Mouse (Mus musculus) left cerebral cortex, adult 2 months (tissue): ENCODE data around the gene Lrrfip2. TPM values are rescaled to one million over a fixed set of nuclear protein-coding genes. Genes with fewer than 3 reads are reported as not detected.
A peak's percentile ranks its signal among the peaks of the same experiment; 100 is the strongest.

Source experiments
- DNase-seq, 2 experiments: peaks; one replicate each; pipeline ENCODE4 v3.0.0; 2021 to 2022; ENCODE audit warnings: low spot score in 2 of 2, mixed read lengths in 1 of 2; ENCODE audit errors: extremely low spot score in 1 of 2
- H3K27ac ChIP-seq: fragments of 200-600 bp; 2 replicates; pipeline ENCODE4 v1.8.1; 2022
- H3K4me3 ChIP-seq: fragments of 200-600 bp; 2 replicates; pipeline ENCODE4 v1.8.1; 2022
- CTCF ChIP-seq: fragments of 200-600 bp; IDR thresholded peaks from 2 replicates; pipeline ENCODE4 v1.8.1; 2022; ENCODE audit warnings: antibody characterized with exemption, mild to moderate bottlenecking, moderate library complexity
- intact Hi-C: fragments of 180-260 bp; cut with DNase I; formaldehyde crosslinking; loops from one replicate; pipeline ENCODE4 v1.15.1; 2025
- total RNA-seq, 2 experiments: library from RNA; stranded (reverse); gene quantifications; 2 replicates each; pipeline ENCODE4 v1.2.3; 2021

Gene Lrrfip2
- total RNA-seq, 2 experiments from 2014 or later, result 41.2 to 42.3 TPM

- DNase-seq, result no peak
- TF ChIP-seq CTCF, result no peak
- H3K27ac ChIP-seq, result no peak overlapping the region
- peak overlapping the region; percentile 89 for H3K4me3 ChIP-seq
- intact Hi-C loops, result no loop called here
Measured at GRCm38 (mm10) chr9:111272996-111273785, 155.8 kb downstream of the Lrrfip2 start.

- TF ChIP-seq CTCF, result no peak
- Histone ChIP-seq H3K27ac (no peak overlapping the region), H3K4me3 (peak overlapping the region; percentile 89)
- no peak for DNase-seq
- intact Hi-C loops, result no loop called here
Measured at GRCm38 (mm10) chr9:111273958-111274357, 156.6 kb downstream of the Lrrfip2 start.

- Histone ChIP-seq H3K27ac (no peak overlapping the region), H3K4me3 (peak overlapping the region; percentile 89)
- intact Hi-C loops, result no loop called here
- TF ChIP-seq CTCF, result no peak
- no peak for DNase-seq
Measured at GRCm38 (mm10) chr9:111275156-111275555, 157.8 kb downstream of the Lrrfip2 start.

Other genes starting within 250 kb of the Lrrfip2 start
- 10 to 100 TPM in 1 of 2 experiments, 1 to 10 TPM in 1; 8.4 to 10.8 TPM for gene Als2cl, start 237.7 kb upstream of the Lrrfip2 start, total RNA-seq
- 1 to 10 TPM; 3.0 to 3.4 TPM for gene Tmie, start 237.5 kb upstream of the Lrrfip2 start, total RNA-seq
- not detected for gene Fam240a, start 200.7 kb upstream of the Lrrfip2 start, total RNA-seq
- gene Tdgf1, start 171.4 kb upstream of the Lrrfip2 start, total RNA-seq, result under 1 TPM; 0.16 to 0.32 TPM
- gene Lrrc2, start 166.0 kb upstream of the Lrrfip2 start, total RNA-seq, result 1 to 10 TPM in 1 of 2 experiments, under 1 TPM in 1; 0.84 to 2.1 TPM
- under 1 TPM; 0.19 to 0.48 TPM for gene Rtp3, start 127.0 kb upstream of the Lrrfip2 start, total RNA-seq
- 1 to 10 TPM in 1 of 2 experiments, not detected in 1; 1.1 TPM for gene Ltf, start 98.3 kb upstream of the Lrrfip2 start, total RNA-seq
- 1 to 10 TPM in 1 of 2 experiments, under 1 TPM in 1; 0.49 to 1.3 TPM for gene Ccrl2, start 60.1 kb upstream of the Lrrfip2 start, total RNA-seq
- gene Mlh1, start 154.2 kb downstream of the Lrrfip2 start, total RNA-seq, result 10 to 100 TPM; 12.3 to 18.1 TPM
- gene Epm2aip1, start 154.3 kb downstream of the Lrrfip2 start, total RNA-seq, result 10 to 100 TPM; 79.7 to 81.8 TPM
- 100 to 1,000 TPM; 308 to 309 TPM for gene Trank1, start 194.1 kb downstream of the Lrrfip2 start, total RNA-seq